Mouse (Mus musculus) testis, adult 10 weeks (tissue): ENCODE results near the gene Tm4sf4. TPM values are rescaled to one million over a fixed set of nuclear protein-coding genes. Genes with fewer than 3 reads are reported as not detected.

ENCODE experiments used
- polyA plus RNA-seq: library from polyadenylated mRNA; stranded (reverse); fragments of 350-450 nt; fragmentation: Illumina TruSeq; extraction: RNeasy Lipid Tissue Mini Kit (QIAGEN cat#74804); gene quantifications from one replicate; pipeline ENCODE4 v1.2.3, GENCODE M21; 2014; ENCODE audit warnings: low read depth, low replicate concordance

Gene Tm4sf4
- 0.22 TPM for polyA plus RNA-seq

DNA sequence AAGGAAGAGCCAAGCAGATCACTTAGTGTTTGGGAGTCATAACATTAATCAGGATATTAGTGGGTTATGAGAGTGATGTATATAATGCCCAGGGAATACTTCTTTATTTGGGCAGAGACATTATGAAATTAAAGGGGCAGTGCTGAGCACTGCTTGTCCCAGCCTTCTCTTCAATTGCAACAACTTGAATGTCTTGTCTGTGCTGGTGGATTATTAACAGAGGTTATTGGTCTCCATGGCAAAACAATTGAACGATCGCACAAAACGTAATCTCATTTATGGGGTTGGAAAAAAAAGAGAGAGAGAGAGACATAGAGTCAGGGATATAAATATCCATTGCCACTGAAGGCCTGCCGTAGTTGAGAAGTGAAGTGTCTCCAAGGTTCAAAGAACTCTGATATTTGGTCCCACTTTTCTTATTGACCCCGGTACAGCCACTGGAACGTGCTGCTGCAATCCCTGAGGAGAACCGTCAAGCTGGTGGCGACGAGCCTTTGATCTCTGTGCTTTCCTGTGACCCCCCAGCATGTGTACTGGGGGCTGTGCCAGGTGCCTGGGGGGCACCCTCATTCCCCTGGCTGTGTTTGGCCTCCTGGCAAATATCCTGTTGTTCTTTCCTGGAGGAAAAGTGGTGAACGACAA lies at the start of gene Tm4sf4:
Gene Tm4sf4, plus strand, starts transcription at position 226 of the 642 bp plus-strand sequence.

Other genes starting within 250 kb of the Tm4sf4 start
- gene Tm4sf1, start 123.3 kb upstream of the Tm4sf4 start, polyA plus RNA-seq: 4.7 TPM
- gene Wwtr1, start 150.6 kb downstream of the Tm4sf4 start, polyA plus RNA-seq: 3.8 TPM
- gene Commd2, start 226.4 kb downstream of the Tm4sf4 start, polyA plus RNA-seq: 9.3 TPM